Mouse (Mus musculus) cortical plate, adult 2 months (tissue): ENCODE measurements at regions not wholly inside any gene's neighbourhood (a gene's known extent, or its start where the extent isn't known, plus 50 kb on each side); places are given as distances from the start of the nearest gene placed in this dataset.

ENCODE experiments used
- H3K27ac ChIP-seq: fragments of 200-500 bp; 2 replicates; pipeline ENCODE4 v1.5.1; 2012; ENCODE audit warnings: low read length, control low read depth, inconsistent platforms; ENCODE audit not compliant: insufficient read depth
- H3K4me1 ChIP-seq: fragments of 200-500 bp; 2 replicates; pipeline ENCODE4 v1.6.1; 2011; ENCODE audit warnings: low read length; ENCODE audit not compliant: control insufficient read depth, insufficient read depth
- H3K4me3 ChIP-seq: fragments of 200-500 bp; 2 replicates; pipeline ENCODE4 v1.5.1; 2011; ENCODE audit warnings: mild to moderate bottlenecking, low read length, control low read depth; ENCODE audit not compliant: insufficient read depth
- CTCF ChIP-seq: fragments of 200-500 bp; IDR thresholded peaks from 2 replicates; pipeline ENCODE4 v1.5.1; 2011; ENCODE audit warnings: mild to moderate bottlenecking, control low read depth, low read length; ENCODE audit not compliant: insufficient read depth; ENCODE audit errors: extremely low read depth
- POLR2A ChIP-seq: fragments of 200-500 bp; IDR thresholded peaks from 2 replicates; pipeline ENCODE4 v1.6.1; 2011; ENCODE audit warnings: mild to moderate bottlenecking, low read length, control low read depth; ENCODE audit not compliant: insufficient read depth; ENCODE audit errors: extremely low read depth

GRCm38 (mm10) chr3:82214566-82215465 is 69.2 kb upstream of the Gucy1a1 start:
- TF ChIP-seq POLR2A (no peak), CTCF (no peak)
- H3K4me1 ChIP-seq, result no peaks in the 10 kb centered on the region
- H3K27ac ChIP-seq, result no peak overlapping the region
- H3K4me3 ChIP-seq, result no peak overlapping the region

- TF ChIP-seq POLR2A, result no peak
- no peak for TF ChIP-seq CTCF
- no peak overlapping the region for H3K4me3 ChIP-seq
- no peaks in the 10 kb centered on the region for H3K4me1 ChIP-seq
- no peak overlapping the region for H3K27ac ChIP-seq
Measured at GRCm38 (mm10) chr3:82207321-82207720, 61.7 kb upstream of the Gucy1a1 start.
